Comparison of ENCODE assay signal across 8 mouse cellular contexts in genomic region chr13:95719320-95720232, GRCm38 (mm10). TPM values are rescaled to one million over a fixed set of nuclear protein-coding genes. Genes with fewer than 3 reads are reported as not detected.
DNase-seq lines count a peak whose midpoint lies in the region; ATAC-seq and TF ChIP-seq lines count a peak whose summit lies in the region.

No protein-coding gene starts in this region.

- peak; percentile 80 for TF ChIP-seq CTCF in gastrocnemius, adult 2 months (IDR thresholded peaks at IDR 0.05)

- WGBS in hindbrain, embryonic 16.5 days = 57% methylated on average over 14 of the region's 14 CpGs

- DNase-seq in cerebellum, postnatal 4 days (ENCODE audit: low spot score in 2 of 2) = peak; percentile 49 to 69
- peak; percentile 63 for DNase-seq in gastrocnemius, adult 2 months
- peak; percentile 51 for DNase-seq in left cerebral cortex, adult 11 months (ENCODE audit: low spot score)
- DNase-seq in lung, postnatal 25 days (ENCODE audit: low spot score) = peak; percentile 74
- DNase-seq in retina, postnatal 1 day = peak; percentile 75
- DNase-seq in urinary bladder, postnatal 36 days (ENCODE audit: low spot score in 2 of 2) = peak; percentile 53 to 60

- no peaks in the 10 kb centered on the region for H3K4me1 ChIP-seq in hindbrain, embryonic 16.5 days (ENCODE audit: control insufficient read depth, insufficient read depth, low read depth, low read length)

- peak; percentile 87 for ATAC-seq in activated CD4-positive, CD25-positive, alpha-beta regulatory T cell, adult 4 months
- ATAC-seq in hindbrain, embryonic 16.5 days = peak; percentile 87

- no peaks in the 10 kb centered on the region for H3K27me3 ChIP-seq in hindbrain, embryonic 16.5 days (replicated peaks; ENCODE audit: control insufficient read depth, insufficient read depth, low read length)

- H3K9me3 ChIP-seq in hindbrain, embryonic 16.5 days (ENCODE audit: control insufficient read depth, low read length) = no peaks in the 10 kb centered on the region

- H3K4me3 ChIP-seq in gastrocnemius, adult 2 months = peak overlapping the region; percentile 51
- peak overlapping the region; percentile 23; the same call in 1 of the 2 replicates for H3K4me3 ChIP-seq in hindbrain, embryonic 16.5 days (ENCODE audit: low read length)

- no peaks in the 10 kb centered on the region for H3K36me3 ChIP-seq in hindbrain, embryonic 16.5 days (ENCODE audit: control insufficient read depth, insufficient read depth, low read length)

- H3K9ac ChIP-seq in hindbrain, embryonic 16.5 days (ENCODE audit: low read depth, low read length) = no peak overlapping the region

- peak overlapping the region; percentile 33 for H3K4me2 ChIP-seq in hindbrain, embryonic 16.5 days (ENCODE audit: low read length)

- intact Hi-C loops in gastrocnemius, adult 2 months (cut with DNase I) = loop anchor here (1.0 kb wide), 1 partner anchor 156 kb away; no protein-coding TSS in a partner anchor

- H3K27ac ChIP-seq in gastrocnemius, adult 2 months = no peak overlapping the region
- no peak overlapping the region for H3K27ac ChIP-seq in hindbrain, embryonic 16.5 days (ENCODE audit: low read depth, low read length)

RNA-seq across cellular contexts. Expression of gene F2rl2, which starts 22.9 kb away (rescaled TPM):
- polyA plus RNA-seq in activated CD4-positive, CD25-positive, alpha-beta regulatory T cell, adult 4 months (2017; shearing (Covaris generic)) = 1 to 10 TPM; 8.3 to 9.3 TPM
- total RNA-seq in gastrocnemius, adult 2 months (2021) = not detected
- polyA plus RNA-seq in hindbrain, embryonic 16.5 days (2015; fragmentation: Nextera tagmentation; extraction: Ambion mirVana) = 0.89 TPM in 2 replicates
